Mouse (Mus musculus) heart, embryonic 16.5 days (tissue): ENCODE measurements around the gene Mx1. TPM values are rescaled to one million over a fixed set of nuclear protein-coding genes. Genes with fewer than 3 reads are reported as not detected.

ENCODE experiments used
- ATAC-seq: fragments of 200-750 bp; cut with Nextera tagmentation; replicated peaks from 2 replicates; pipeline ENCODE4 v1.8.0; 2017; ENCODE audit warnings: moderate number of reproducible peaks; ENCODE audit not compliant: insufficient read depth, low FRiP score; ENCODE audit errors: extremely low read depth
- H3K27ac ChIP-seq: fragments of 300-500 bp; sonication (generic); 2 replicates; pipeline ENCODE4 v1.5.1; 2014; ENCODE audit warnings: mild to moderate bottlenecking, low read length, control low read depth, moderate library complexity
- H3K27me3 ChIP-seq: fragments of 300-500 bp; sonication (generic); 2 replicates; pipeline ENCODE4 v1.6.1; 2014; ENCODE audit warnings: low read length, mixed read lengths; ENCODE audit not compliant: control insufficient read depth, insufficient read depth
- H3K36me3 ChIP-seq: fragments of 300-500 bp; sonication (generic); 2 replicates; pipeline ENCODE4 v1.6.1; 2014; ENCODE audit not compliant: control insufficient read depth, insufficient read depth
- H3K4me1 ChIP-seq: fragments of 300-500 bp; sonication (generic); 2 replicates; pipeline ENCODE4 v1.6.1; 2014; ENCODE audit warnings: low read length, mixed read lengths; ENCODE audit not compliant: control insufficient read depth, insufficient read depth
- H3K4me2 ChIP-seq: fragments of 300-500 bp; sonication (generic); 2 replicates; pipeline ENCODE4 v1.6.1; 2014; ENCODE audit warnings: low read depth, mild to moderate bottlenecking, control low read depth, low read length
- H3K4me3 ChIP-seq: fragments of 300-500 bp; sonication (generic); 2 replicates; pipeline ENCODE4 v1.5.1; 2014; ENCODE audit warnings: mild to moderate bottlenecking, control low read depth, low read length
- H3K9ac ChIP-seq: fragments of 300-500 bp; sonication (generic); 2 replicates; pipeline ENCODE4 v1.6.1; 2014; ENCODE audit warnings: low read length, control low read depth
- H3K9me3 ChIP-seq: fragments of 300-500 bp; sonication (generic); replicated peaks from 2 replicates; pipeline ENCODE4 v1.6.1; 2016; ENCODE audit warnings: low read length; ENCODE audit not compliant: control insufficient read depth
- WGBS: fragments of 180-500 bp; shearing (Covaris S2); extraction: QIAGEN DNeasy Blood & Tissue Kit; methylation state at CpG from one replicate; pipeline ENCODE4 v1.1.7; 2014; 5-methylcytosine and 5-hydroxymethylcytosine counted together
- polyA plus RNA-seq: library from polyadenylated mRNA; unstranded; fragments of >200 nt; fragmentation: Nextera tagmentation; extraction: Ambion mirVana; gene quantifications from 2 replicates; pipeline ENCODE4 v1.2.1, GENCODE M21; 2015

Mx1 gene
- polyA plus RNA-seq, 1 experiment from 2014 or later: 0.47 TPM

DNA sequence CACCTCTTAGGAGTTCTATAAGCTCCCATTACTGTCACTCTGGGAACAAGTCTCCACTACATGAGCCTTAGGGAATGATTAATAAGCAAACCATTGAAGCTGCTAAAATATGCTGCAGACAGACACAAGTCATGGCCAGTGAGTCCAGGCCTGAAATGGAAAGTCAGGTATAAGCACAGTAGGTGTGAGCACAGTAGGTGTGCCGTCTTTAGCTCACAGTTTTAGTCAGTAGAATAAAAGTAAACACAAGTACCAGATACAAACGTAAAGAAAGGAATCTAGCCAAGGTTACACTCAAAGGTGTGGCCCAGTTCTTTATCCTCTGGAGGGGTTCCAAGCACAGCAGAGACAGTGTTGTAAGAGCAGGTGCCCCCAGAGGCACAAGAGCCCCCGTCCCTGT is 4.8 kb upstream of the Mx1 start:
- Histone ChIP-seq H3K4me2 (no peak overlapping the region), H3K27me3 (no peaks in the 10 kb centered on the region), H3K36me3 (no peaks in the 10 kb centered on the region), H3K9me3 (no peaks in the 10 kb centered on the region), H3K27ac (no peak overlapping the region), H3K9ac (no peak overlapping the region), H3K4me3 (no peak overlapping the region), H3K4me1 (0 out of 2 replicates have a peak, but pooled peaks cover 4% of the 10 kb centered on the region)
- WGBS: 63% methylated on average over 3 of the region's 3 CpGs
- ATAC-seq: no peak

DNA sequence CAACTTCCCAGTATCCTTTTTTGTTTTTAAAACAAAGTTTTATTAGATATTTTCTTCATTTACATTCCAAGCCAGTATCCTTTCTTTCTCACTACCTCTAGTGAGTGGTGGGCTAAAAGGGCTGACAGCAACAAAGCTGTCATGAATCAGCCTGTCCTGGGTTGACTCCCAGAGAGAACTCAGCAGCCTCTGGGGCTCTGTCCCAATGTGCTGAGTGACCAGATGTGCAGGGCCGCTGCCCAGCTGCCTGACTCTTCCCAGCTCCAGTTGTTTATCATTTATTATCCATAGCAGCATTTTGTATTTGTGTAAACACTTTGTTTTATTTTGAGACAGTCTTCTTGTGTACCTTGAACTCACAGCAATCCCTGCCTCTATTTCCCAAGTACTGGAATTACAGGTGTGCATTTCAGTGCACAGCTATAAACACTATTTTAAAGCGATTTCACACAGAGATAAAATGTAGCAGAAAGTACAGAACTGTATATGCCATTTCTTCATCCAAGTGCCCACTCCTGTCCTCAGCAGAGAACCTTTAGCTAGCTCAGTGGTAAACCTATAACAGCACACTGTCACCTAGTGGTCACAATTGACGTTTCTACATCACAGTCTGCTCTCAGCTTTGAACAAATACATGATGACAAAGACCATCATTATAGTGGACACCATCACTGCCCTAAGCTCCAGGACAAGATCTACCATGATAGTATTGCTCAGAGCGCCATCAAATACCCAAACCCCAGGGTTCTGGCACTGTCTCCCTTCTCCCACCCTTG is 3.7 kb upstream of the Mx1 start:
- Histone ChIP-seq H3K9me3 (no peaks in the 10 kb centered on the region), H3K36me3 (no peaks in the 10 kb centered on the region), H3K9ac (no peak overlapping the region), H3K27me3 (no peaks in the 10 kb centered on the region), H3K27ac (no peak overlapping the region), H3K4me3 (no peak overlapping the region), H3K4me2 (no peak overlapping the region), H3K4me1 (0 out of 2 replicates have a peak, but pooled peaks cover 4% of the 10 kb centered on the region)
- 33% methylated on average over 4 of the region's 4 CpGs for WGBS
- ATAC-seq: 0 out of 2 replicates have a peak, but pooled peaks have one; percentile 46

DNA sequence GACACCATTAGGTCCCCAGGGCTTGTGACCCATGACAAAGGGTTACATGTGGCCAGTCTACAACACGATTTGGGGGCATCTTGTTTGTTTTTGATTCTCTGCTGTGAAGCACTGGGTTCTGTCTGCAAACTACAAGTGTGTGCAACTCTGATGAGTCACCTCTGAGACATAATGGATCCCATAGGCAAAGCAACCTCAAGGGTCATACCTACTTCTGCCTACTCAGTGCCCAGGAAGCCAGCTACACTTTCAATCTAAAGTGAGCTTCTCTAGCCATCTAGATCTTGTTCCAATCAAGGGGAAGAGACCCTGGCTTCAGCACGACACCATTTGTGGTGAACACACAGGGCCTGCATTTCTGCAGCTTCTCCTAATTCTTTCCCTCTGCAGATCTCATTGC is 1.4 kb downstream of the Mx1 start:
- no peak overlapping the region for H3K9ac ChIP-seq
- H3K27ac ChIP-seq: no peak overlapping the region
- no peaks in the 10 kb centered on the region; the same call in 1 of the 2 replicates for H3K9me3 ChIP-seq
- 56% methylated on average over 2 of the region's 2 CpGs for WGBS
- no peaks in the 10 kb centered on the region for H3K36me3 ChIP-seq
- no peak overlapping the region for H3K4me3 ChIP-seq
- H3K4me1 ChIP-seq: no peaks in the 10 kb centered on the region
- ATAC-seq: no peak
- H3K4me2 ChIP-seq: no peak overlapping the region
- H3K27me3 ChIP-seq: no peaks in the 10 kb centered on the region

DNA sequence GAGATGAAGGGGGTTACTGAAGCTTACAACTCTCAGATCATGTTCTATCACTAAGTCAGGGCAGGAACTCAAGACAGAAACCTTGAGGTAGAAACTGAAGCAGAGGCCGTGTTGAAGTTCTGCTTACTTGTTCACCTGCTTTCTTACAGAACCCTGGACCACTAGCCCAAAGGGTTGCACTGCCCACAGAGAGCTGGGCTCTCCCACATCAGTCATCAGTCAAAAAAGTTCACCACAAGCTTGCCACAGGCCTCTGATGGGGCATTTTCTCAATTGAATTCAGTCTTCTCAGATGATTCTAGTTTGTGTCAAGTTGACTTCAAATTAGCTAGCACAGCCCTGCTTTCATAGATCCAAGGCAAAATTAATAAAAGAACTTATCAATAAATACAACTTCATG is 2.9 kb downstream of the Mx1 start:
- H3K27me3 ChIP-seq: no peaks in the 10 kb centered on the region
- H3K4me3 ChIP-seq: no peak overlapping the region
- no peak overlapping the region for H3K27ac ChIP-seq
- no peak overlapping the region for H3K9ac ChIP-seq
- no peaks in the 10 kb centered on the region for H3K4me1 ChIP-seq
- no peak overlapping the region for H3K4me2 ChIP-seq
- WGBS: 74% methylated on average over 1 of the region's 1 CpGs
- H3K9me3 ChIP-seq: no peaks in the 10 kb centered on the region; the same call in 1 of the 2 replicates
- ATAC-seq: no peak
- H3K36me3 ChIP-seq: no peaks in the 10 kb centered on the region

DNA sequence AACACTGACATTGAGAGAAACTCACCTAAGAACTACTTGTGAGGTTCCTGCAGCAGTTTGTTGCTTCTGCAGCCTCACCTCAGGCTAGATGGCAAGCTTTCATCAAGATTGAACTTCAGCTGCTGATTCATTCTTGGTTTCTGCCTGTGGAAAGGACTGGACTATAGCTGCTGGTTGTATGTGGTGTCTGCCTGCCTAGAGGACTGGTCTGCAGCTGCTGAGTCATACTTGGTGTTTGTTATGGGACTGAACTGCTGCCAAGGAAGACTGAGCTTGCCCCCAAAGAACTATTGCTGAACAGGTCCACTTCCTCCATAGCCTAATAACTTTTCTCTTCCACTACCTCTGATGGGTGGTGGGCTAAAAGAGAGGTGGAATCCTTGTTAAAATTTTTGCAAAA is 15.3 kb downstream of the Mx1 start:
- Histone ChIP-seq H3K4me2 (no peak overlapping the region), H3K36me3 (no peaks in the 10 kb centered on the region), H3K9ac (no peak overlapping the region), H3K4me1 (no peaks in the 10 kb centered on the region), H3K4me3 (no peak overlapping the region), H3K9me3 (no peaks in the 10 kb centered on the region), H3K27me3 (no peaks in the 10 kb centered on the region), H3K27ac (no peak overlapping the region)
- ATAC-seq: no peak

DNA sequence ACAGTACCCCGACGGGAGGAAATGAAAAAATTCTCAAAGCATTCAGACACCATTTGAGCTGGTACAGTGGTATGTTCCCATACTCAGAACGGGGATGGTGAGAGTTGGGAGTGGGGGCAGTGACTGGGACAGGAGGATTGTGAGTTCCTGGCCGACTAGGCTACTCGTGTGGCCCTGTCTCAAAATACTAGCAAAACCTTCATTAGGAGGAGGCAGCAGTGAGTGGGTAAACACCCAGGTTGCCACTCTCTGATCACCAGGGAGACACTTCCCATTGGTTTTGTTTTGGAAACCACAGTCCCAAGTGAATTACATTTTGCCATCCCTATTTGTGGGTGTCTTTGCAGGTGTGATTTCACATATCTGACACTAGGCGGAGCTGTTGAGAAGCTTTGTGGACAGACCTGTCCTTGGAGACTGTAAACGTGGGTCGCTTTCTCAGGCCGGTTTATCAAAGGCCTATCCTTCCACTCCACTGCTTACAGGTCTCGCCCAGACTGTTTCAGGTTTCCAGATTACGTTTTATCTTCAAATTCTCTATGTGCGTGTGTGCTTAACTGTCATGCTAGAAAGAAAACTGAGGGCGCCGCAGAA is 18.9 kb downstream of the Mx1 start:
- no peak overlapping the region for H3K9ac ChIP-seq
- WGBS: 46% methylated on average over 14 of the region's 14 CpGs
- no peaks in the 10 kb centered on the region for H3K27me3 ChIP-seq
- no peaks in the 10 kb centered on the region for H3K9me3 ChIP-seq
- H3K4me1 ChIP-seq: no peaks in the 10 kb centered on the region
- H3K27ac ChIP-seq: no peak overlapping the region
- H3K4me2 ChIP-seq: no peak overlapping the region
- H3K36me3 ChIP-seq: no peaks in the 10 kb centered on the region
- 0 out of 2 replicates have a peak, but pooled peaks have one; percentile 41 for ATAC-seq
- H3K4me3 ChIP-seq: no peak overlapping the region

DNA sequence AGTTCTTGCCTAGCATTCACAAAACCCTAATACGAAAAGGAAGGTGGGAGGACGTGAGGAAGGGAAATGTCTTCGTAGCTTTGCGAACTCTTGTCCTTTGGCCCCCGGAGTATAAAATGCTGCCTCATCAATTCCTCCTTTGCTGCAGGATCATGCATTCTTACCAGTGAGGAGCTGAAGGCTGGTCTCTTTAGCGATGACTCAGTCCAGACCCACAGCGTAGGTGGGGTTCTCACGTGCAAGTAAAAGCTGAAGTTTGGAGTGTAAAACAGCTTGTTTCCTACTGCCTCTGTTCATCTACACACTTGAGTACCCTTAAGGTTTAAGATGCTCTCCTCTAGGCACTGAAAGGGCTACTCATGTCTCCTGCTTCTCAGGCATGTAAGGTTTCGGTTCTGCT is 20.7 kb downstream of the Mx1 start:
- Histone ChIP-seq H3K4me2 (no peak overlapping the region), H3K27ac (no peak overlapping the region), H3K36me3 (no peaks in the 10 kb centered on the region), H3K9me3 (no peaks in the 10 kb centered on the region), H3K4me3 (no peak overlapping the region), H3K9ac (no peak overlapping the region), H3K27me3 (no peaks in the 10 kb centered on the region), H3K4me1 (no peaks in the 10 kb centered on the region)
- 70% methylated on average over 9 of the region's 9 CpGs for WGBS
- ATAC-seq: no peak

DNA sequence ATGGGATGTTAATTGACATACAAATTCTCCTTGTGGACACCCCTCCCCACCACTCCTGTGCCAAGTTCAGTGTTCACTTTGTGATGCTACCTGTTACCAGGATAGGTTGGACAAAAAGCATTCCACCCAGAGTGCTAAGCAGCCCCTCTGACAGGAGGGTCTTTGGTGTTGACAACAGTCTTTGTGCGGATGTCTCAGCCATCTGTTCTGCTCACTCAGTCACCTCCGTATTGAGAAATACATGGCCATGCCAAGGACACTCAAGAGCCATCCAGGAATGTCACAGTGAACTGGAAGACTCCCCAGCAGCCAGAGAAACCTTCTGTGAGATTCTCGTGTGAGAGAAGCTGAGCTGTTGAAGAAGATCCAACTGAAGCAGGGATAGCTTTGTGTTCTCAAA is 24.5 kb downstream of the Mx1 start:
- Histone ChIP-seq H3K4me1 (no peaks in the 10 kb centered on the region), H3K27ac (no peak overlapping the region), H3K9ac (no peak overlapping the region), H3K4me3 (no peak overlapping the region), H3K4me2 (no peak overlapping the region), H3K9me3 (no peaks in the 10 kb centered on the region), H3K36me3 (no peaks in the 10 kb centered on the region), H3K27me3 (no peaks in the 10 kb centered on the region)
- no peak for ATAC-seq
- 64% methylated on average over 3 of the region's 3 CpGs for WGBS

DNA sequence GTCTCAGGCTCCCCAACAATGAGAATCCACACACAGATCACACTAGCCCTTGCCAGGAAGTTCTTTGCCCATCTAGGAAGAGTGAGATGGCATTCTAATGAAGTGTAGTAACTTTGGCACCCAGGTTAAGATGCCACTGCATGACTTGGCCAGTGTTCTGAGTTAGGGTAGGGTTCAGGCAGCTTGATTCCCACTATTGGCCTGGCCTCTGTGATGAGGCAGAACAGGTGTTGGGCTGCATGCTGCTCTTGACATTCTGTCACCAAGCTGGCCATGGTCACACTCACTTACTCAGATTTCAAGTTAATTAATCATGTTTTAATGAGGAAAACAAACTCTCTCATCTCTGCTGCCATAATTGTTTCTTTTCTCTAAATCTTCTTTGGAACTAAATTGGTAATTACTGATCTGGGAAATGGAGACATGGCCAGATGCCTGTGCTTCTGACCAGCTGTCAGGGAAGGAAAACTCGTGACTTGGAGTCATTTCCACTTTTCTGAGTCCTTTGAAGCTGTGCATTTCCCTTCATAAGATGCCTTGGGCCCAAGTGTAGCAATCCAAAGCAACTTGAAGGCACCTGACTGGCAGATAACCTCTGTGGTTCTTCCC is 25.2 kb downstream of the Mx1 start:
- Histone ChIP-seq H3K27ac (no peak overlapping the region), H3K4me3 (no peak overlapping the region), H3K36me3 (no peaks in the 10 kb centered on the region), H3K27me3 (no peaks in the 10 kb centered on the region), H3K9ac (no peak overlapping the region), H3K4me2 (no peak overlapping the region), H3K9me3 (no peaks in the 10 kb centered on the region), H3K4me1 (no peaks in the 10 kb centered on the region)
- ATAC-seq: no peak
- 23% methylated on average over 1 of the region's 1 CpGs for WGBS
